Mouse (Mus musculus): ENCODE data around the gene Slc35d1. TPM values are rescaled to one million over a fixed set of nuclear protein-coding genes. Genes with fewer than 3 reads are reported as not detected.

Slc35d1 gene
- total and polyA plus RNA-seq, 3 experiments: 1.3 to 17.9 (median 9.4) TPM

DNA sequence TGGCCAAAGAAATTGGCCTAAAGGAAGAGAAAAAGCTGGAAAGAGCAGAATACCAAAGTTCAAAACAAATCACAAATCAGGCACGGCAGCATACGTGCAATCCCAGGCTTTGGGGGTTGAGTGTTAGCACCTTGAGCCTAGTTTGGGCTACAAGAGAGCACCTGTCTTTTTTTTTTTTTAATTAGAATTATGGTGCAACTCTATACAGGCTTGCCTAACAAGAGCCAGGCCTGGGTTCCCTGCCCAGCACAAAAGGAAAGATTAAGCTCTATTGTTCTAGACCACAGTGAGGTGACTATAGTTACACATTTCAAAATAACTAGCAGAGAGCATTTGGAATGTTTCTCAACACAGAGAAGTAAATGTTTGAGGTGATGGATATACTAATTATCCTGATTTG lies 32.8 kb upstream of the Slc35d1 start:
- Histone ChIP-seq H3K27me3 (ENCODE audit: insufficient read depth, low read length) (no peaks in the 10 kb centered on the region), H3K4me1 (ENCODE audit: insufficient read depth, low read depth, low read length) (0 out of 2 replicates have a peak, but pooled peaks cover 2% of the 10 kb centered on the region), H3K9me3 (replicated peaks) (no peaks in the 10 kb centered on the region), H3K36me3 (replicated peaks) (no peaks in the 10 kb centered on the region), H3K4me3 (ENCODE audit: low read depth, low read length) (no peak overlapping the region)
- DNase-seq (ENCODE audit: low spot score): no peak
- TF ChIP-seq GATA2 (IDR thresholded peaks at IDR 0.05; ENCODE audit: borderline replicate concordance, low read depth, low read length): no peak
- no peak for TF ChIP-seq CTCF (IDR thresholded peaks at IDR 0.05; ENCODE audit: low read depth, low read length)
- no peak for TF ChIP-seq TAL1 (conservative IDR thresholded peaks at IDR 0.05; ENCODE audit: low read depth, low read length)
- no peak for TF ChIP-seq GATA1 (IDR thresholded peaks at IDR 0.05; ENCODE audit: borderline replicate concordance, low read length)
- TF ChIP-seq POLR2AphosphoS5 (IDR thresholded peaks at IDR 0.05; ENCODE audit: insufficient replicate concordance, low read depth, low read length): no peak
- no peak for ATAC-seq (ENCODE audit: extremely low read depth, insufficient number of reproducible peaks, low FRiP score, poor library complexity, severe bottlenecking)

DNA sequence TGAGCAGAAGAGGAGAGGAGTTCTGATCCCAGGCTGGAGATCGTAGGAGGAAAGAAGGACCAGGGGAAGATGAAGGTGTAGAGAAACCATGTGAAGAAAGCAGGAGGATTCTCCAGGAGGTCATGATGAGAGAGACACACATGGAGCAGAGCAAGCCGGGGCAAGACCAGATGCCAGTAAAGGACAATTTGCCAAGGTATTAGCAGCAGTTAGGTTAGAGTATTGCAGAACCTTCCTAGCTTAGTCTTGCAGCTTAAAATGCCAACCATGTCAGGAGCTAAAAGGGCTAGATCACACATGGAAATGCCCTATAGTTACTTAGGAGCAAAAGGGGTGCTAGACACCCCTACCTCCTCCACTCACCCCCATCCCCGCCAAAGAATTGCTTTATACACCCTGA lies 32.3 kb upstream of the Slc35d1 start:
- no peak overlapping the region for H3K4me3 ChIP-seq (ENCODE audit: low read depth, low read length)
- ATAC-seq (ENCODE audit: extremely low read depth, insufficient number of reproducible peaks, low FRiP score, poor library complexity, severe bottlenecking): no peak
- H3K36me3 ChIP-seq (replicated peaks): no peaks in the 10 kb centered on the region
- no peaks in the 10 kb centered on the region for H3K27me3 ChIP-seq (ENCODE audit: insufficient read depth, low read length)
- H3K9me3 ChIP-seq (replicated peaks): no peaks in the 10 kb centered on the region
- TF ChIP-seq TAL1 (conservative IDR thresholded peaks at IDR 0.05; ENCODE audit: low read depth, low read length) (no peak), CTCF (IDR thresholded peaks at IDR 0.05; ENCODE audit: low read depth, low read length) (no peak), POLR2AphosphoS5 (IDR thresholded peaks at IDR 0.05; ENCODE audit: insufficient replicate concordance, low read depth, low read length) (no peak), GATA2 (IDR thresholded peaks at IDR 0.05; ENCODE audit: borderline replicate concordance, low read depth, low read length) (no peak), GATA1 (IDR thresholded peaks at IDR 0.05; ENCODE audit: borderline replicate concordance, low read length) (no peak)
- 0 out of 2 replicates have a peak, but pooled peaks cover 2% of the 10 kb centered on the region for H3K4me1 ChIP-seq (ENCODE audit: insufficient read depth, low read depth, low read length)
- no peak for DNase-seq (ENCODE audit: low spot score)

DNA sequence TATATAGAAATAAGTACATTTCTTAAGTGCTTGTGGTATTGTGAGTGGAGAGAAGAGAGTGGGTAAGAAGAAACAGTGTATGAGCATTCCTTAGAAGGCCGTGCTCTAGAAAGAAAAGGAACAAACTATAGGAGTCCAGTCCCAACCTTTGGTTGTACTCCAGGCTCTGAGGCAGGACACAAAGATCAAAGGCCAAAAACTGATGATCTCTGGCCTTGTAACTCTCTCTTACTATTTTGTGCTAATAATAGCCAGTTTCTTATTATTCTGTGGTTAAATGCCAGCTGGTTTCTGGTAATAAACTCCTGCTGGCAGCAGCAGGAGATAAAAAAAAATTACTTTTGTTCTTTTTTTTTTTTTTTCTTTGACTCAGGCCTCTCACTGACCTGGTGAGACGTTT lies 17.2 kb upstream of the Slc35d1 start:
- H3K9me3 ChIP-seq (replicated peaks): 0 out of 2 replicates have a peak, but pooled peaks cover 2% of the 10 kb centered on the region
- no peaks in the 10 kb centered on the region for H3K36me3 ChIP-seq (replicated peaks)
- DNase-seq (ENCODE audit: low spot score) (no peak), ATAC-seq (ENCODE audit: extremely low read depth, insufficient number of reproducible peaks, low FRiP score, poor library complexity, severe bottlenecking) (no peak)
- 0 out of 2 replicates have a peak, but pooled peaks cover 6% of the 10 kb centered on the region for H3K27me3 ChIP-seq (ENCODE audit: insufficient read depth, low read length)
- TF ChIP-seq POLR2AphosphoS5 (IDR thresholded peaks at IDR 0.05; ENCODE audit: insufficient replicate concordance, low read depth, low read length) (no peak), CTCF (IDR thresholded peaks at IDR 0.05; ENCODE audit: low read depth, low read length) (no peak), GATA2 (IDR thresholded peaks at IDR 0.05; ENCODE audit: borderline replicate concordance, low read depth, low read length) (no peak), TAL1 (conservative IDR thresholded peaks at IDR 0.05; ENCODE audit: low read depth, low read length) (no peak), GATA1 (IDR thresholded peaks at IDR 0.05; ENCODE audit: borderline replicate concordance, low read length) (no peak)
- H3K4me3 ChIP-seq (ENCODE audit: low read depth, low read length): no peak overlapping the region
- H3K4me1 ChIP-seq (ENCODE audit: insufficient read depth, low read depth, low read length): no peaks in the 10 kb centered on the region

DNA sequence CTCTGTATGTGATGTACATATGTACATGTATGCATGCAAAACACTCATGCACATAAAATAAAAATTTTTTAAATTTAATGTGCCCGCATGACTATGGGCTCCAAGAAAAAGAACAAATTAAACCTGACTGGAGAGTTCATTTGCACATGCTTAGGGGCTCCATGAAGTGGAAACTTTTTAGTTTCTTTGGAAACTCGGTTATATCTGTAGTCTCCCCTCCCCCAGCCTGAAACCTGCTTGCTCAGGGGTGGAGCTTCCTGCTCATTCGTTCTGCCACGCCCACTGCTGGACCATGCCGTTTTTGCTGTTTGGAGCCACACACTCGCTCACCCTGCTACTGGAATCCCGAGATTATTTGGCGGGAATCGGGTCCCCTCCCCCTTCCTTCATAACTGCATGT lies 7.9 kb upstream of the Slc35d1 start:
- ATAC-seq (ENCODE audit: extremely low read depth, insufficient number of reproducible peaks, low FRiP score, poor library complexity, severe bottlenecking): no peak
- H3K9me3 ChIP-seq (replicated peaks): no peaks in the 10 kb centered on the region
- H3K4me1 ChIP-seq (ENCODE audit: insufficient read depth, low read depth, low read length): peaks cover 15% of the 10 kb centered on the region
- H3K4me3 ChIP-seq (ENCODE audit: low read depth, low read length): no peak overlapping the region; the same call in 1 of the 2 replicates
- TF ChIP-seq CTCF (IDR thresholded peaks at IDR 0.05; ENCODE audit: low read depth, low read length) (no peak), GATA2 (IDR thresholded peaks at IDR 0.05; ENCODE audit: borderline replicate concordance, low read depth, low read length) (no peak), POLR2AphosphoS5 (IDR thresholded peaks at IDR 0.05; ENCODE audit: insufficient replicate concordance, low read depth, low read length) (no peak), GATA1 (IDR thresholded peaks at IDR 0.05; ENCODE audit: borderline replicate concordance, low read length) (no peak), TAL1 (conservative IDR thresholded peaks at IDR 0.05; ENCODE audit: low read depth, low read length) (no peak)
- no peaks in the 10 kb centered on the region for H3K36me3 ChIP-seq (replicated peaks)
- no peaks in the 10 kb centered on the region for H3K27me3 ChIP-seq (ENCODE audit: insufficient read depth, low read length)
- DNase-seq (ENCODE audit: low spot score): no peak

DNA sequence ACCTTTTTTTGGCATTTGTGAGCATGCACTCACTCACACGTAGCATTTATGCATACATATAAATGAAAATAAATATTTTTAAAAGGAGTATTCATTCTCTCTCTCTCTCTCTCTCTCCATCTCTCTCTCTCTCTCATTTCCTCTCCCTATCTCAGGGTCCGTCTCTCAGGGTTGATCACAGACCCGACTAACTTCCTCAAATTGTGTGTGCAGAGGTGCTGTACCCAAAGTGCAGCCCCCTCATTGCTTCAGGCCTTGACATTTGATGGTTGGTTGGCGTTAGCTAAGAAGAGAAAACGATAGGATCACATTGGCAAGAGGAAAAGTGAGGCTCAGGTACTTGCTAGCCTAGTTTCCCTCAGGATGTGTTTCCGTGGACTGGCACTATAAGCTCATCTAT lies 6.8 kb upstream of the Slc35d1 start:
- H3K4me1 ChIP-seq (ENCODE audit: insufficient read depth, low read depth, low read length): peaks cover 15% of the 10 kb centered on the region
- no peak overlapping the region for H3K4me3 ChIP-seq (ENCODE audit: low read depth, low read length)
- no peaks in the 10 kb centered on the region for H3K36me3 ChIP-seq (replicated peaks)
- H3K27me3 ChIP-seq (ENCODE audit: insufficient read depth, low read length): no peaks in the 10 kb centered on the region
- TF ChIP-seq GATA1 (IDR thresholded peaks at IDR 0.05; ENCODE audit: borderline replicate concordance, low read length) (no peak), GATA2 (IDR thresholded peaks at IDR 0.05; ENCODE audit: borderline replicate concordance, low read depth, low read length) (no peak), POLR2AphosphoS5 (IDR thresholded peaks at IDR 0.05; ENCODE audit: insufficient replicate concordance, low read depth, low read length) (no peak), CTCF (IDR thresholded peaks at IDR 0.05; ENCODE audit: low read depth, low read length) (no peak), TAL1 (conservative IDR thresholded peaks at IDR 0.05; ENCODE audit: low read depth, low read length) (no peak)
- ATAC-seq (ENCODE audit: extremely low read depth, insufficient number of reproducible peaks, low FRiP score, poor library complexity, severe bottlenecking) (peak; percentile 42), DNase-seq (ENCODE audit: low spot score) (no peak)
- no peaks in the 10 kb centered on the region for H3K9me3 ChIP-seq (replicated peaks)

DNA sequence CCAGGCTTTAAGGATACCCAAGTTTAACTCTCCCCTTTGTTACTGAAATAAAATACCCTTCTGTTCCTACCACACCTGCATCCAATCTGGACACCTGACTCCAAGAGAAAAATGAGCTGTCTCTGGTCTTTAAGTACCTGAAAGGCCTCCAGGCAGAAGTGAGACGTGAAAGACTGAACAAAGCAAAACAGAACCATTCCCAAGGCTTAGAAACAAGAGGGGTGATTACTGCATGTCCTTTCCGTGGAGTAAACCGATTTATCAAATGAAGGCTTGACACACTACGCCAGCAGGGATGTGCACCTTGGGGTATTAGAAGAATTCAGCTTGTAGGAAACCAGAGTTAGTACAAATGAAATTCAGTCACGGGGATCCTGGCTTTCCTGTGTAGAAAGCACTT lies 4.0 kb upstream of the Slc35d1 start:
- Histone ChIP-seq H3K4me1 (ENCODE audit: insufficient read depth, low read depth, low read length) (peaks cover 32% of the 10 kb centered on the region), H3K27me3 (ENCODE audit: insufficient read depth, low read length) (no peaks in the 10 kb centered on the region), H3K9me3 (replicated peaks) (no peaks in the 10 kb centered on the region), H3K4me3 (ENCODE audit: low read depth, low read length) (no peak overlapping the region), H3K36me3 (replicated peaks) (peaks cover 5% of the 10 kb centered on the region)
- no peak for TF ChIP-seq GATA2 (IDR thresholded peaks at IDR 0.05; ENCODE audit: borderline replicate concordance, low read depth, low read length)
- DNase-seq (ENCODE audit: low spot score): no peak
- ATAC-seq (ENCODE audit: extremely low read depth, insufficient number of reproducible peaks, low FRiP score, poor library complexity, severe bottlenecking): no peak

DNA sequence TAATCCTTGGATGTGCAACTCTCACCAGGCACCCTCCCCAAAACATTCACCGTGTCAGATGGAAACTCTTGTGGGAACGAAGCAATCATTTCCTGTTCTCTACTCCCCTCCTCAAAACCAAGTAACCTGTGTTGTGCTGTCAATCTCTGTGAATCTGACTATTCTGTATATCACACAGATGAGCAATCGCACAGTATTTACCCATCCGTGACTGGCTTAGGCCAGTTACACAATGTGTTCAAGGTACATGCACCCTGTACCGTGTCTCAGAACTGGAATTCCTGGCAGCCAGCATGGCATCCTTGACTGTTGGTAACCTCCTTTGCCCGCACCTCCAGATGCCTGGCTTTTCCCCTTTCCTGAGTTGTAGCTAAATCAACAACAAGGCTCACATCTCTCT lies 1.1 kb upstream of the Slc35d1 start:
- ATAC-seq (ENCODE audit: extremely low read depth, insufficient number of reproducible peaks, low FRiP score, poor library complexity, severe bottlenecking): no peak
- Histone ChIP-seq H3K4me3 (ENCODE audit: low read depth, low read length) (no peak overlapping the region), H3K4me1 (ENCODE audit: insufficient read depth, low read depth, low read length) (peaks cover 34% of the 10 kb centered on the region), H3K9me3 (replicated peaks) (no peaks in the 10 kb centered on the region), H3K27me3 (ENCODE audit: insufficient read depth, low read length) (no peaks in the 10 kb centered on the region), H3K36me3 (replicated peaks) (peaks cover 17% of the 10 kb centered on the region)
- TF ChIP-seq CTCF (IDR thresholded peaks at IDR 0.05; ENCODE audit: low read depth, low read length) (no peak), POLR2AphosphoS5 (IDR thresholded peaks at IDR 0.05; ENCODE audit: insufficient replicate concordance, low read depth, low read length) (no peak), GATA2 (IDR thresholded peaks at IDR 0.05; ENCODE audit: borderline replicate concordance, low read depth, low read length) (no peak), GATA1 (IDR thresholded peaks at IDR 0.05; ENCODE audit: borderline replicate concordance, low read length) (no peak), TAL1 (conservative IDR thresholded peaks at IDR 0.05; ENCODE audit: low read depth, low read length) (no peak)
- DNase-seq (ENCODE audit: low spot score): no peak

Data from G1E (cell line).